Mouse (Mus musculus): Measurements from ENCODE around the gene Snx30.

Gene Snx30

GRCm38 (mm10) chr4:59914608-59915403, 109.2 kb downstream of the Snx30 start, which contains the start of gene Slc46a2:
Gene Slc46a2, minus strand, starts transcription at chr4:59915056.
- no peak for DNase-seq

GRCm38 (mm10) chr4:59917966-59918365, 112.3 kb downstream of the Snx30 start:
- no peak for DNase-seq

GRCm38 (mm10) chr4:59925082-59925481, 119.4 kb downstream of the Snx30 start:
- DNase-seq, result no peak

GRCm38 (mm10) chr4:59927666-59928065, 122.0 kb downstream of the Snx30 start:
- no peak for DNase-seq

GRCm38 (mm10) chr4:59928347-59928746, 122.7 kb downstream of the Snx30 start:
- peak; percentile 66 for DNase-seq

GRCm38 (mm10) chr4:59932505-59933281, 127.1 kb downstream of the Snx30 start:
- DNase-seq, result no peak

- no peak for DNase-seq
Measured at GRCm38 (mm10) chr4:59937543-59937942, 131.9 kb downstream of the Snx30 start.
